Mouse (Mus musculus): ENCODE data around the gene Asb5.

GRCm38 (mm10) chr8:54548383-54548782, 19.0 kb downstream of the Asb5 start:
- no peak for TF ChIP-seq POLR2A (IDR thresholded peaks at IDR 0.05; ENCODE audit: control insufficient read depth in 1 of 2, insufficient read depth in 1 of 2, low read depth in 1 of 2, low read length in 2 of 2, poor library complexity in 1 of 2)
- TF ChIP-seq CTCF (IDR thresholded peaks at IDR 0.05 in 2 of 3, conservative IDR thresholded peaks at IDR 0.05 in 1 of 3; ENCODE audit: control insufficient read depth in 1 of 3, insufficient read depth in 1 of 3, low read depth in 2 of 3, low read length in 3 of 3, poor library complexity in 1 of 3, severe bottlenecking in 1 of 3) = no peak
- TF ChIP-seq MAZ (IDR thresholded peaks at IDR 0.05; ENCODE audit: low read depth, low read length) = no peak
- TF ChIP-seq KAT2A (conservative IDR thresholded peaks at IDR 0.05; ENCODE audit: low read depth, low read length) = no peak
- no peak for TF ChIP-seq MEF2A (IDR thresholded peaks at IDR 0.05; ENCODE audit: extremely low read depth, insufficient replicate concordance, low read depth, low read length, poor library complexity, severe bottlenecking)
- TF ChIP-seq RCOR1 (IDR thresholded peaks at IDR 0.05; ENCODE audit: low read depth, low read length) = no peak
- no peak for TF ChIP-seq TCF12 (IDR thresholded peaks at IDR 0.05; ENCODE audit: low read depth, low read length)
